Mouse (Mus musculus) myocyte (in vitro differentiated cells): ENCODE results near the gene 2700049A03Rik. TPM values are rescaled to one million over a fixed set of nuclear protein-coding genes. Genes with fewer than 3 reads are reported as not detected.

Source experiments
- H3K27me3 ChIP-seq: one replicate; pipeline ENCODE4 v1.6.1; 2011; ENCODE audit not compliant: control insufficient read depth, insufficient read depth, insufficient read length
- H3K36me3 ChIP-seq: one replicate; pipeline ENCODE4 v1.6.1; 2011; ENCODE audit not compliant: control insufficient read depth, insufficient read depth
- H3K4me2 ChIP-seq: one replicate; pipeline ENCODE4 v1.6.1; 2011; ENCODE audit warnings: low read depth, control low read depth
- H3K4me3 ChIP-seq: one replicate; pipeline ENCODE4 v1.5.1; 2011; ENCODE audit warnings: mild to moderate bottlenecking, control low read depth, moderate library complexity
- H3K79me2 ChIP-seq: one replicate; pipeline ENCODE4 v1.6.1; 2011; ENCODE audit not compliant: control insufficient read depth, insufficient read depth
- H3ac ChIP-seq: one replicate; pipeline ENCODE4 v1.6.1; 2011; ENCODE audit not compliant: control insufficient read depth, insufficient read length
- CEBPB ChIP-seq: IDR thresholded peaks from 2 replicates; pipeline ENCODE4 v1.6.1; 2011; ENCODE audit warnings: mild to moderate bottlenecking, moderate library complexity; ENCODE audit not compliant: poor library complexity, insufficient read depth, severe bottlenecking
- E2F4 ChIP-seq: IDR thresholded peaks from one replicate; pipeline ENCODE4 v1.6.1; 2011; ENCODE audit warnings: mild to moderate bottlenecking, control low read depth, moderate library complexity; ENCODE audit not compliant: insufficient read depth
- MAX ChIP-seq: IDR thresholded peaks from one replicate; pipeline ENCODE4 v1.6.1; 2011; ENCODE audit warnings: low read depth, mild to moderate bottlenecking, control low read depth
- MYOD1 ChIP-seq, 3 experiments: IDR thresholded peaks; one replicate each; pipeline ENCODE4 v1.6.1; 2011; ENCODE audit warnings: control low read depth in 2 of 3, low read depth in 2 of 3, mild to moderate bottlenecking in 2 of 3, moderate library complexity in 1 of 3; ENCODE audit not compliant: insufficient read length in 2 of 3, control insufficient read depth in 1 of 3
- MYOG ChIP-seq, 3 experiments: IDR thresholded peaks; one replicate each; pipeline ENCODE4 v1.6.1; 2011; ENCODE audit warnings: control low read depth in 2 of 3, low read depth in 2 of 3, mild to moderate bottlenecking in 2 of 3; ENCODE audit not compliant: insufficient read length in 2 of 3, control insufficient read depth in 1 of 3, insufficient read depth in 1 of 3
- POLR2A ChIP-seq: IDR thresholded peaks from one replicate; pipeline ENCODE4 v1.6.1; 2011; ENCODE audit warnings: low read depth, mild to moderate bottlenecking, control low read depth, moderate library complexity; ENCODE audit not compliant: insufficient read length
- POLR2AphosphoS2 ChIP-seq: IDR thresholded peaks from one replicate; pipeline ENCODE4 v1.6.1; 2011; ENCODE audit warnings: low read depth, control low read depth; ENCODE audit not compliant: insufficient read length
- REST ChIP-seq: IDR thresholded peaks from one replicate; pipeline ENCODE4 v1.6.1; 2011; ENCODE audit warnings: mild to moderate bottlenecking, control low read depth, moderate library complexity; ENCODE audit not compliant: insufficient read depth, insufficient read length
- SRF ChIP-seq: IDR thresholded peaks from one replicate; pipeline ENCODE4 v1.6.1; 2011; ENCODE audit warnings: low read depth; ENCODE audit not compliant: control insufficient read depth, insufficient read length
- TCF12 ChIP-seq: IDR thresholded peaks from one replicate; pipeline ENCODE4 v1.6.1; 2011; ENCODE audit warnings: mild to moderate bottlenecking, control low read depth; ENCODE audit not compliant: poor library complexity, insufficient read depth, severe bottlenecking
- TCF3 ChIP-seq: IDR thresholded peaks from one replicate; pipeline ENCODE4 v1.6.1; 2011; ENCODE audit warnings: low read depth, control low read depth; ENCODE audit not compliant: insufficient read length
- USF1 ChIP-seq: IDR thresholded peaks from one replicate; pipeline ENCODE4 v1.6.1; 2011; ENCODE audit warnings: low read depth, mild to moderate bottlenecking, control low read depth, moderate library complexity
- polyA plus RNA-seq: library from polyadenylated mRNA; unstranded; fragments of >200 nt; fragmentation: generic; extraction: Trizol; gene quantifications from one replicate; pipeline ENCODE4 v1.2.1, GENCODE M21; 2012; ENCODE audit warnings: missing spikeins

Gene 2700049A03Rik
- polyA plus RNA-seq, 1 experiment: 1.9 TPM

- TF ChIP-seq MYOD1 (IDR thresholded peaks at IDR 0.05; ENCODE audit: control insufficient read depth in 1 of 3, insufficient read length in 2 of 3, low read depth in 2 of 3): no peak
- no peak for TF ChIP-seq REST
- TF ChIP-seq TCF12: no peak
- no peak for TF ChIP-seq MYOG (IDR thresholded peaks at IDR 0.05; ENCODE audit: control insufficient read depth in 1 of 3, insufficient read depth in 1 of 3, insufficient read length in 2 of 3, low read depth in 2 of 3)
- no peak for TF ChIP-seq POLR2AphosphoS2
- no peak for TF ChIP-seq SRF
- TF ChIP-seq MAX: no peak
- no peak for TF ChIP-seq E2F4
- no peak for TF ChIP-seq TCF3
- TF ChIP-seq CEBPB: no peak
- no peak for TF ChIP-seq USF1
- TF ChIP-seq POLR2A: no peak
- H3K4me2 ChIP-seq: no peak overlapping the region
These were observed 106.1 kb downstream of the 2700049A03Rik start for GRCm38 (mm10) chr12:71242791-71243190.

GRCm38 (mm10) chr12:71244766-71245390 is 108.2 kb downstream of the 2700049A03Rik start:
- Histone ChIP-seq H3K4me3 (no peak overlapping the region), H3K36me3 (peaks cover 6% of the 10 kb centered on the region), H3K4me2 (no peak overlapping the region), H3K79me2 (no peaks in the 10 kb centered on the region), H3ac (no peak overlapping the region), H3K27me3 (no peaks in the 10 kb centered on the region)
- TF ChIP-seq TCF3: no peak
- TF ChIP-seq POLR2AphosphoS2: no peak
- no peak for TF ChIP-seq MYOG (IDR thresholded peaks at IDR 0.05; ENCODE audit: control insufficient read depth in 1 of 3, insufficient read depth in 1 of 3, insufficient read length in 2 of 3, low read depth in 2 of 3)
- no peak for TF ChIP-seq REST
- no peak for TF ChIP-seq CEBPB
- TF ChIP-seq TCF12: no peak
- no peak for TF ChIP-seq MYOD1 (IDR thresholded peaks at IDR 0.05; ENCODE audit: control insufficient read depth in 1 of 3, insufficient read length in 2 of 3, low read depth in 2 of 3)
- no peak for TF ChIP-seq POLR2A

More at GRCm38 (mm10) chr12:71242791-71243190, 106.1 kb downstream of the 2700049A03Rik start:
- Histone ChIP-seq H3ac (no peak overlapping the region), H3K4me3 (no peak overlapping the region), H3K36me3 (peaks cover 6% of the 10 kb centered on the region), H3K79me2 (no peaks in the 10 kb centered on the region), H3K27me3 (no peaks in the 10 kb centered on the region)

GRCm38 (mm10) chr12:71247191-71247590 is 110.5 kb downstream of the 2700049A03Rik start:
- no peak for TF ChIP-seq POLR2A
- no peak for TF ChIP-seq USF1
- TF ChIP-seq E2F4: no peak
- TF ChIP-seq TCF12: no peak
- TF ChIP-seq TCF3: no peak
- no peak for TF ChIP-seq REST
- no peak for TF ChIP-seq POLR2AphosphoS2
- TF ChIP-seq MAX: no peak
- no peak for TF ChIP-seq CEBPB
- no peak for TF ChIP-seq MYOD1 (IDR thresholded peaks at IDR 0.05; ENCODE audit: control insufficient read depth in 1 of 3, insufficient read length in 2 of 3, low read depth in 2 of 3)
- no peak for TF ChIP-seq MYOG (IDR thresholded peaks at IDR 0.05; ENCODE audit: control insufficient read depth in 1 of 3, insufficient read depth in 1 of 3, insufficient read length in 2 of 3, low read depth in 2 of 3)
- Histone ChIP-seq H3K27me3 (no peaks in the 10 kb centered on the region), H3K4me2 (no peak overlapping the region), H3K4me3 (no peak overlapping the region), H3K79me2 (no peaks in the 10 kb centered on the region), H3K36me3 (no peaks in the 10 kb centered on the region), H3ac (no peak overlapping the region)

- no peaks in the 10 kb centered on the region for H3K79me2 ChIP-seq
- H3K4me3 ChIP-seq: no peak overlapping the region
- H3K4me2 ChIP-seq: no peak overlapping the region
- no peaks in the 10 kb centered on the region for H3K27me3 ChIP-seq
- no peak for TF ChIP-seq E2F4
- no peak for TF ChIP-seq MYOD1 (IDR thresholded peaks at IDR 0.05; ENCODE audit: control insufficient read depth in 1 of 3, insufficient read length in 2 of 3, low read depth in 2 of 3)
- TF ChIP-seq MAX: no peak
- no peak for TF ChIP-seq CEBPB
- no peak for TF ChIP-seq REST
- TF ChIP-seq TCF12: no peak
- no peak for TF ChIP-seq POLR2A
- TF ChIP-seq SRF: no peak
- TF ChIP-seq USF1: no peak
- no peak for TF ChIP-seq MYOG (IDR thresholded peaks at IDR 0.05; ENCODE audit: control insufficient read depth in 1 of 3, insufficient read depth in 1 of 3, insufficient read length in 2 of 3, low read depth in 2 of 3)
- no peak for TF ChIP-seq TCF3
- no peak for TF ChIP-seq POLR2AphosphoS2
- H3ac ChIP-seq: no peak overlapping the region
- no peaks in the 10 kb centered on the region for H3K36me3 ChIP-seq
These were observed 112.7 kb downstream of the 2700049A03Rik start for GRCm38 (mm10) chr12:71249348-71249747.
